Mouse (Mus musculus) ovary, postnatal 14 days (tissue): ENCODE data around the gene Tas2r143.

Experiments
- DNase-seq: peaks from one replicate; pipeline ENCODE4 v3.0.0; 2022; ENCODE audit warnings: low spot score

Tas2r143 gene

DNA sequence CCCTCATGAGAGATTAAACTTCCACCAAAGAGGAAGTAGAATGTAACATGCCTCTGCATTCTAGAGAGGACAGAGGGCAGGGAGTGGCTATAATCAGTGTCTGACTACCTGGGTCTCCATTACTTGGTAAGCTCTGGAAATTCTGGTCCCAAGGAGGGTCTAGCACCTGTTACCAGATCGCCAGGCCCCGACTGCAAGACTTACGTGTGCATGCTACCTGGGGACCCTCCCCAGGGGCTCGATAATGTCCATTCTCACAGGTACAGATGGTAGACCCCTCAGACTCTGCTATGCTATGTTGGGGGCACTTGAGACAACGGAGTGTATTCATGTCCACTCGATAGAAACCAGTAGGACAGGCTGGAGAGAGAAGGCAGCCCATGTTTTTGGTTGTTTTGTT lies 34.8 kb upstream of the Tas2r143 start:
- DNase-seq: no peak

DNA sequence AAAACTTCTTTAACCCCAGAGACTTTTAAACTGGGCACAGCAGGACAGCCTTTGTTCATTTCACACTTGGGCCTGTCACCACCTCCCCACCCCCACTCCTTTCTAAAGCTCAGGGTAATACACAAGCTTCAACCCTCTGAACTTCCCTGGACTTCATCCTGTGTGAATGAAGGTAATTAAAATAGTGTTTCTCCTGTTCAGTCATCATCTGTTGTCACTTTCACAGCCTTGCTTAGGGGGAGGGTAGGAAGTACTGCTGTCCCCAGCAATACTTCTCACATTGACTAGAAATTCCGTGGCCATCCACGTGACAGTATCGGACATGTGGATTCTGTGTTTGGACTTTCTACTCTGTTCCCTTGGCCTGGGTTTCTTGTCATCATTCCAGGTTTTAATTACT lies 30.2 kb upstream of the Tas2r143 start:
- DNase-seq: no peak

GRCm38 (mm10) chr6:42370630-42371363 lies 29.2 kb upstream of the Tas2r143 start:
- no peak for DNase-seq

DNA sequence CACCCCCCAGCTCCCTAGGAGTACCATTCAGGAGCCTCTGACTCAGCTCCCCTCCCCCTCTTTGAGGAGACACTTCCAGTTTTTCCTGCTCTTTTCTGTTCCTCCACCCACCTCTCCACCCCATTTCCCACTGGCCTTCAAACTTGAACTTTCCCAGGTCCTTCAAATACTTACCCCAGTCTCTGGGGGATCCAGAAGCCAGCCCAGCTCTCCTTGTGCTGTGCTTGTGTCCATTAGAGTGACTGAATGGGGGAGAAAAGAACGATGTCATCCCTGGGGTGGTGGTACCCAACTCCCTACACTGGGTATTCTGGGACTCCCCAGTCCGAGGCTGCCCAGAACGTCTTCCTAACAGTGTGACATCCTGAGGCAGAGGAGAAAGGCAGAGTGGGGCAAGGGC lies 28.0 kb upstream of the Tas2r143 start:
- no peak for DNase-seq

- no peak for DNase-seq
Observed at GRCm38 (mm10) chr6:42372421-42372815, 27.6 kb upstream of the Tas2r143 start.

GRCm38 (mm10) chr6:42372816-42373547 lies 27.1 kb upstream of the Tas2r143 start, which contains the start of gene Epha1:
Gene Epha1 (minus strand): TSS chr6:42373268.
- no peak for DNase-seq

DNA sequence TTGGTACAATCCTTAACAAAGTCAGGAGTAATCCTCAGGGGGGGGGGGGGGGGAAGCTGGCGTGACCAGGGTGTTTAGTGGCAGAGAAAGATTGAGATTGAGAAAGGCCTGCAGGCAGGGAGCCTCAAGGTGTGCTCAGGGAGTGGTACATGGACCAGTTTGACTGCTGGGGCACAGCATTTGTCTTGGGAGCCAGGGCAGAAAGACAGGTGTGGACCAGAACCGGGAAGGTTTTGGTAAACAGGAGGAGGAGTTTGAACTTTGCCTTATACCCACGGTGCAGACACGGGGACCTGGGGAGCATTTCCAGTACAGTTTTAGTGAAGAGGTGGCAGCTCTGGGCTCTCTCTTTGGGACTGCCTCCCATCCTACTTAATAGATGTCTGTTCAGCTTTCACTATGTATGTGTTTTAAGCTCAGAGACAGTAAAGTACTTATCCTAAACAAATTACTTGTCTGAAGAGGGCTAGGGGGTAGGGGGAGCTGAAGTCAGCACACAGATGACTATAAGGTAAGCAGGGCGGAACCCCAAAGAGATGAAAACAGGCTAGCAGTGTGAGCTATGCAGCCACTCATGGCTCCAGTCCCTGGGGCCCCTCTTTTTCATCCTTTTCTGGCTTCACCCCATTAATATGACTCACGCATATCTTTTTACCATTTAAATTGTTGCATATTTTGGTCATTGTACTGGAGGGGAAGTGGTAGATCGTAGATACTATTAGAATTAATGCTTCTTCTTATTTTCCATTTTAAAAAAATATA lies 26.2 kb upstream of the Tas2r143 start:
- DNase-seq: no peak

DNA sequence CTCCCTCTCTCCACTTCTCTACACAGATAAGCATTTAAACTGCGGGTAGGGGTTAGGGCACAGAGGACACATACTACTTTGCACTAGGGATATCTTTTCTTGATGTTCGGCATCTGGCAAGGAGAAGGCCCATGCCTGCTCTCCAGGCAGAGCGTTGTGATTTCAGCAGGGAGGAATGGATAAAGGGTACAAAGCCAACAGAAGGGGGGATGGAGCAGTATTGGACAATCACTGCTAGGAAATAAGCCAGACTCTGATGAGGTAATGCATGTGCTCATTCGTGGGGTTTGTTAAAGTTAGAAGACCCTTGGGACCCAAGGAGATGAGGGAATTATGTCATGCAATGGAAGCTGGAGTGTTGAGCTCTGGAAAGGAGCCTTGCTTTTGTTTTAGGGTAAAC lies 25.3 kb upstream of the Tas2r143 start:
- no peak for DNase-seq

GRCm38 (mm10) chr6:42375131-42375530 lies 24.9 kb upstream of the Tas2r143 start:
- DNase-seq: no peak

- no peak for DNase-seq
Observed at GRCm38 (mm10) chr6:42376016-42376415, 24.0 kb upstream of the Tas2r143 start.

DNA sequence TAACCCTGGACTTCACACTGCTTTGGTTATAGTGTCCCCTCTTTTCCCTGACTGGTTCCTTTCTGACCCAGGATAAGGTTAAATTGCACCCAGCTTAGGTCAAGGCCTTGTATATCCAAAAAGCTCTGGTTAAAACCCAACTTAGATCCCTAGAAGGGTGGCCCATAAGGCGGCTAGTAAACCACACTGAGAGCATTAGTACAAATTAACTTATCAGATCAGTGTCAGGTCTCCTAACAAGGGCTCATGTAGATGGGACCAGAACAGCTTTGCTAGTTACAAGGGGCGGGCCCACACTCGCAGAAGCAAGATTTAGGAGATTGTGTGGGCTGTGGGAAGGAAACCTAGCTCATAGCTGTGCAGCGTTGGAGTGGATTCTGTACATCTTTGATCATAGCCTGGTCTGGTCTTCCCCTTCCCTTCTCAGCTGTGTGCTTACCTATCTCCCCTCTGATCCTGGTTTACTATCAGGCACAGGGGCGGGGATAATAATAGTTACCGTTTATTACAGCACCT lies 23.5 kb upstream of the Tas2r143 start:
- no peak for DNase-seq

- no peak for DNase-seq
Observed at GRCm38 (mm10) chr6:42377280-42377679, 22.8 kb upstream of the Tas2r143 start.

DNA sequence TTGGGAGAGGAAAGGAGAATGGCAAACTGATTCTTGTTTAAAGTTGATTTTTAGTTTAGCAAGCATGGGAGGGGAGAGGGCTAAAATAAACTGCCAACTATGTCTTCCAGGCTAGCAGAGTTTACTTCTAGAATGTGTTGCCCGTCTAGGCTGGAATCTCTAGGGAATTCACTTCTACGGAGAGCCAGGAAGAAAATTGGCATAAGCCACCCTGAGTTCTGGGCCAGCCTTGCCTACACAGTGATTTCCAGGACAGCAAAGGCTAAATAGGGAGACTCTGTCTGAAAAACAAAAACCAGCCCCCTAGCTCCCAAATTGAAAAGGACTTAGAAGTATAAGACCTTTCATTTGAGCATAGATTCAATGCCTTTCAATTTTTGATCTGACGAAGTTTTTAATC lies 20.5 kb upstream of the Tas2r143 start:
- no peak for DNase-seq

DNA sequence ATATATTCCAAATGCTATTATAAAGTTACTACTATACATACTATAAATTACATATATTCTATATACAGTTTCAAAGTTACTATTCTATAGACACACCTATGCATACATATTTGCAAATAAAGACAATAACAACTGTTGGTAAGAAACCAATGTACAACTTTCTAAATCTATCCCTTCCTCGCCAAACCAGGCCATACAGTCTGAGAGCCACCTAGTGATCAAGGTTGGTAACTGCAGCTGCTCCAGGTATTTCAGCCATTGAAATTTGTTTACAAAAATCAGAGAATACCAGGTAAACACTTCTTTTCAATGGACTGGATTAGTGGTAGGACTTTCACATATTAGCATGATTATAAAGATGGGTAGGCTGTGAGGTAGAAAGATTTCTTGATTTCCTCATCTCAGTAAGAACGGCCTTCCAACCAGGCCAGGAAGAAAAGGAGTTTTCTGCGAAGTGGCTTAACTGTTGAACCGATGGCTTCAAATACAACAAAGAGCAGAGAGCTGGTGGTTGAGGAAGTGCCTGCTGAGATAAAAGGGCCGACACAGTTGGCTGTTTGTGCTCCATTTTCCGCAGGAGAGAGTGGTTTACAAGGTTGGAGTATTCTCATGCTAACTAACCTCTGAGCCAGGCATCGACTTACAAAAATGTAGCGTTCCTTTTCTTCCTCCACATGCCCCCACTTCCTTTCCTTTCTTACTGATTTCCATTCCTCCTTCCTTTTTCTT lies 19.5 kb upstream of the Tas2r143 start:
- DNase-seq: no peak

GRCm38 (mm10) chr6:42381221-42381620 lies 18.8 kb upstream of the Tas2r143 start:
- DNase-seq: no peak

DNA sequence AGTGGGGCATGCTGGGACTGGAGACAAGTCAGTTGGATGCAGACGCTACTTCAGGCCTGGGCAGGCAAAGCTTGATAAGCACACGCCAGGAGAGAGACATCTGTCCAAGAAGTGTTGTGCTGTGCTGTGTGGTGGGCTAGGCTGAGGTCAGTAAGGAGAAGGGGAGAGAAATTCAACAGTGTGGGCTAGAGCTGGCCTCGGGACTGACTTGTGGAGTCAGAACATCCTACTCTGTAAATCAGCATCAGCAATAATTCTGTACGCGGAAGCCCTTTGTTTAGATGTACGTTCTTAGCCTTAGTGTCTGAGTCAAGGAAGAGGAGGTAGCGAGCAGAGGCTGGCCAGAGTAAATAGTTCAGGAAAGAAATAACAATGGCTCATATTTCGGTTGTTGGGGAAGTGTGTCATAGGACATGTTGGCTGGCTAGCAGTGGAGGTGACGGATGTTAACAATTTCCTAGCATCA lies 18.1 kb upstream of the Tas2r143 start:
- DNase-seq: no peak

GRCm38 (mm10) chr6:42383360-42383759 lies 16.7 kb upstream of the Tas2r143 start:
- DNase-seq: no peak

- DNase-seq: no peak
Observed at GRCm38 (mm10) chr6:42385635-42386034, 14.4 kb upstream of the Tas2r143 start.

DNA sequence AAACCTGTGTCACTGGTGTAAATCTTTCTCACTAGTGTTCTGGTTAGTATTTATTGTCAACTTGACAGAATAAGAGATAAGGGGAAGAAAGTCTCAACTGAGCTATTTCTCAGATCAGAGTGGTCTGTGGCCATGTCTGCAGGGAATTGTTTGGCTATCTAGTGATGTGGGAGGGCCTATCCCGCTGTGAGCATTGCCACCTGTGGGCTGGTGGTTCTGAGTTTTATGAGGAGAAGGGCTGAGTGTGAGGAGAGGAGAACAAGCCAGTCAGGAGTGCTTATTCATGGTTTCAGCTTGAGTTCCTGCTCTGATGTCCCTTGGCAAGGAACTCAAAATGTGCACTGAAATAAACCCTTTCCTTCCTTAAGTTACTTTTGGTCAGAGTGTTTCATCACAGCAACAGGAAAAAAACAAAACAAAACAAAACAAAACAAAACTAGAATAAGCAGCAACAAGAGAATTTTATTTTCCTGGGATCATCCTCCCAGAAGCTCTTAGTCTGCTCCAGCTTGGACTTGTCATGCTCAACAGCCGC lies 8.2 kb upstream of the Tas2r143 start:
- DNase-seq: no peak

GRCm38 (mm10) chr6:42395960-42396809 lies 3.9 kb upstream of the Tas2r143 start:
- peak; percentile 80 for DNase-seq
